7 mouse cellular contexts compared by ENCODE assay signal in the genomic region with DNA sequence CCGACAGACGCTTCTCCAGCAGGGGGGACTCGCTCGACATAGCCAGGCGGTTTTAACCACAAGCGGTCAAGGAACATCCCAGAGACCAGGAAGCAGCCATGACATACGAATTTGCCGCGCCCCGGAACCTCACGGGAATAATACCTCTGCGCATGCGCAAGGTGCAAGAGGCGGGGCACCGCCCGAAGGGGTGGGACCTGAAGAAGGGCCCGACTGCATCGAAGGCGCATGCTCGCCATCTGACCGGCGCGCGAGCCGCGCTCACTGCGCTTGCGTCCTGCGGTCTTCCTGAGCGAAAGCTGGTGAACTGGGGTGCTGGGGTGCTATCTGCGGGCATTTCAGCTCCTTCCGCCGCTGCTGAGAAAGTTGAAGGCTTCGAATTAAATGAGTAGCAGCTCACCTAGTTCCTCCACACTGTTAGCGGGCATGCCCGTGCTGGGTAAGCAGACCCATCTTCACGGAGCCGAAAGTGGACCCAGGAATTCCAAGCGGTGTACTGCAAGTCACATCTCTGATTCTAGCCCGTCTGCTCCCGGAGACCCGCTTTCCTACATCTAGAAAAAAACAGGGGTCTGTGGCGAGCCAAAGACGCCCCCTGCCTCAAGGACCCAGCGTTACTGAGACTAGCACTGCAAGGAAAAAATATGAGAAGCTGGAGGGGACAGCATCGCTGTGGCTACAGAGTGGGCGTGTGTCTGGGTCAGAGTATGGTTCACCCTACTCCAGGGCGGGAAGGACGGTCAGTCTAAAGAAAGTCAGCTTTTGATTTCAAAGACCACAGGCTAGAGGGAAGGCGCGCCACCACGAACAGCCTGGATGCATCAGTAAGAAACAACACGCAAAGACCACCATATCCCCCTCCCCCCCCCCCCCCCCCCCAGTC. TPM values are rescaled to one million over a fixed set of nuclear protein-coding genes. Genes with fewer than 3 reads are reported as not detected.
A peak's percentile ranks its signal among the peaks of the same experiment; 100 is the strongest.
DNase-seq lines count a peak whose midpoint lies in the region; ATAC-seq and TF ChIP-seq lines count a peak whose summit lies in the region.

A gene (minus strand): TSS at position 172 of the 883 bp plus-strand sequence.

- H3K9ac ChIP-seq in intestine, postnatal 0 days (ENCODE audit: low read depth, low read length) = peak within 1 kb of the TSS; percentile 65
- peak within 1 kb of the TSS; percentile 74 for H3K9ac ChIP-seq in midbrain, embryonic 12.5 days (replicated peaks)

- ATAC-seq in intestine, postnatal 0 days = peak; percentile 98
- peak; percentile 96 for ATAC-seq in midbrain, embryonic 12.5 days (ENCODE audit: low FRiP score, low read depth)

- H3K4me2 ChIP-seq in intestine, postnatal 0 days (replicated peaks; ENCODE audit: low read depth) = peak within 1 kb of the TSS; percentile 92
- H3K4me2 ChIP-seq in midbrain, embryonic 12.5 days (replicated peaks) = peak within 1 kb of the TSS; percentile 99

- 0 out of 2 replicates have a peak, but pooled peaks cover 1% of the 10 kb centered on the region for H3K9me3 ChIP-seq in embryonic facial prominence, embryonic 10.5 days
- H3K9me3 ChIP-seq in intestine, postnatal 0 days (ENCODE audit: control insufficient read depth) = no peaks in the 10 kb centered on the region
- 0 out of 2 replicates have a peak, but pooled peaks cover 4% of the 10 kb centered on the region for H3K9me3 ChIP-seq in midbrain, embryonic 12.5 days

- peak within 1 kb of the TSS; percentile 89 for H3K27ac ChIP-seq in embryonic facial prominence, embryonic 10.5 days (replicated peaks)
- H3K27ac ChIP-seq in intestine, postnatal 0 days (ENCODE audit: low read depth, low read length) = peak within 1 kb of the TSS; percentile 54; the same call in 1 of the 2 replicates
- peak within 1 kb of the TSS; percentile 52 for H3K27ac ChIP-seq in midbrain, embryonic 12.5 days (replicated peaks)
- peak within 1 kb of the TSS; percentile 44 for H3K27ac ChIP-seq in small intestine, adult 2 months (ENCODE audit: insufficient read depth, low read depth, low read length)

- H3K27me3 ChIP-seq in embryonic facial prominence, embryonic 10.5 days (replicated peaks; ENCODE audit: low read depth, poor library complexity, severe bottlenecking) = no peaks in the 10 kb centered on the region
- no peaks in the 10 kb centered on the region for H3K27me3 ChIP-seq in intestine, postnatal 0 days (replicated peaks; ENCODE audit: control insufficient read depth, insufficient read depth, low read length)
- no peaks in the 10 kb centered on the region for H3K27me3 ChIP-seq in midbrain, embryonic 12.5 days
- no peaks in the 10 kb centered on the region for H3K27me3 ChIP-seq in small intestine, adult 2 months (ENCODE audit: control insufficient read depth, insufficient read depth, low read length)

- peaks cover 32% of the 10 kb centered on the region for H3K36me3 ChIP-seq in embryonic facial prominence, embryonic 10.5 days (replicated peaks)
- no peaks in the 10 kb centered on the region for H3K36me3 ChIP-seq in intestine, postnatal 0 days (ENCODE audit: control insufficient read depth, insufficient read depth)
- H3K36me3 ChIP-seq in midbrain, embryonic 12.5 days = peaks cover 8% of the 10 kb centered on the region; the same call in 1 of the 2 replicates
- H3K36me3 ChIP-seq in small intestine, adult 2 months (ENCODE audit: control insufficient read depth, insufficient read depth, low read length) = peaks cover 2% of the 10 kb centered on the region; the same call in 1 of the 2 replicates

- 1% methylated on average over 53 of the region's 53 CpGs for WGBS in embryonic facial prominence, embryonic 10.5 days
- WGBS in intestine, postnatal 0 days = 2% methylated on average over 53 of the region's 53 CpGs
- 1% methylated on average over 53 of the region's 53 CpGs for WGBS in midbrain, embryonic 12.5 days
- 1% methylated on average over 53 of the region's 53 CpGs for WGBS in small intestine, adult 2 months

- peak; percentile 97 for DNase-seq in adrenal gland, postnatal 10 days
- peak; percentile 98 for DNase-seq in embryonic facial prominence, embryonic 10.5 days (ENCODE audit: low spot score)
- peak; percentile 51 for DNase-seq in gonadal fat pad, adult 2 months (ENCODE audit: low read depth)
- DNase-seq in left cerebral cortex, postnatal 4 days = peak; percentile 97

- H3K4me3 ChIP-seq in embryonic facial prominence, embryonic 10.5 days = peak within 1 kb of the TSS; percentile 98
- peak within 1 kb of the TSS; percentile 84 for H3K4me3 ChIP-seq in intestine, postnatal 0 days (ENCODE audit: low read depth, low read length)
- peak within 1 kb of the TSS; percentile 86 for H3K4me3 ChIP-seq in midbrain, embryonic 12.5 days
- peak within 1 kb of the TSS; percentile 90 for H3K4me3 ChIP-seq in small intestine, adult 2 months (ENCODE audit: low read depth, low read length)

- peaks cover 14% of the 10 kb centered on the region for H3K4me1 ChIP-seq in embryonic facial prominence, embryonic 10.5 days
- H3K4me1 ChIP-seq in intestine, postnatal 0 days (replicated peaks; ENCODE audit: control insufficient read depth, insufficient read depth, low read length) = no peaks in the 10 kb centered on the region; the same call in 1 of the 2 replicates
- peaks cover 13% of the 10 kb centered on the region for H3K4me1 ChIP-seq in midbrain, embryonic 12.5 days
- H3K4me1 ChIP-seq in small intestine, adult 2 months (ENCODE audit: control insufficient read depth, insufficient read depth, insufficient read length, low read length) = no peaks in the 10 kb centered on the region; the same call in 1 of the 2 replicates

- peak; percentile 36 for TF ChIP-seq CTCF in intestine, postnatal 0 days (IDR thresholded peaks at IDR 0.05; ENCODE audit: low read depth)
- no peak for TF ChIP-seq CTCF in small intestine, adult 2 months (IDR thresholded peaks at IDR 0.05; ENCODE audit: extremely low read depth, insufficient read length, insufficient replicate concordance, low read depth, low read length)

- TF ChIP-seq POLR2A in small intestine, adult 2 months (IDR thresholded peaks at IDR 0.05; ENCODE audit: low read depth, low read length) = peak; percentile 76

- intact Hi-C loops in left cerebral cortex, postnatal 4 days (cut with DNase I) = no loop called here

RNA-seq across cellular contexts. Expression of the gene that starts here (rescaled TPM):
- 10 to 100 TPM in 1 of 2 experiments, 1 to 10 TPM in 1; 8.8 to 10.6 TPM for total RNA-seq in adrenal gland, postnatal 10 days (2021)
- polyA plus RNA-seq in embryonic facial prominence, embryonic 10.5 days (2016; fragmentation: Nextera tagmentation; extraction: Ambion mirVana) = 99.0 and 103 TPM in 2 replicates
- 11.1 and 14.9 TPM in 2 replicates for polyA plus RNA-seq in gonadal fat pad, adult 2 months (2012; rRNA removed)
- polyA plus RNA-seq in intestine, postnatal 0 days (2015; fragmentation: Nextera tagmentation; extraction: Ambion mirVana) = 26.7 and 29.1 TPM in 2 replicates
- total RNA-seq in left cerebral cortex, postnatal 4 days (2021) = 10 to 100 TPM; 11.3 TPM
- 60.4 and 62.7 TPM in 2 replicates for polyA plus RNA-seq in midbrain, embryonic 12.5 days (2016; fragmentation: Nextera tagmentation; extraction: Ambion mirVana)
- polyA plus RNA-seq in small intestine, adult 2 months (2012; rRNA removed) = 11.9 and 20.3 TPM in 2 replicates

Comparison
In these comparisons a context has a peak if more than half of its experiments do, and no peak if none do; other contexts are left out.
1. Peak in every context shown above with its lines: DNase-seq, ATAC-seq, H3K4me3 ChIP-seq and H3K27ac ChIP-seq.